Mouse (Mus musculus): ENCODE data around the gene Nup62.

DNA sequence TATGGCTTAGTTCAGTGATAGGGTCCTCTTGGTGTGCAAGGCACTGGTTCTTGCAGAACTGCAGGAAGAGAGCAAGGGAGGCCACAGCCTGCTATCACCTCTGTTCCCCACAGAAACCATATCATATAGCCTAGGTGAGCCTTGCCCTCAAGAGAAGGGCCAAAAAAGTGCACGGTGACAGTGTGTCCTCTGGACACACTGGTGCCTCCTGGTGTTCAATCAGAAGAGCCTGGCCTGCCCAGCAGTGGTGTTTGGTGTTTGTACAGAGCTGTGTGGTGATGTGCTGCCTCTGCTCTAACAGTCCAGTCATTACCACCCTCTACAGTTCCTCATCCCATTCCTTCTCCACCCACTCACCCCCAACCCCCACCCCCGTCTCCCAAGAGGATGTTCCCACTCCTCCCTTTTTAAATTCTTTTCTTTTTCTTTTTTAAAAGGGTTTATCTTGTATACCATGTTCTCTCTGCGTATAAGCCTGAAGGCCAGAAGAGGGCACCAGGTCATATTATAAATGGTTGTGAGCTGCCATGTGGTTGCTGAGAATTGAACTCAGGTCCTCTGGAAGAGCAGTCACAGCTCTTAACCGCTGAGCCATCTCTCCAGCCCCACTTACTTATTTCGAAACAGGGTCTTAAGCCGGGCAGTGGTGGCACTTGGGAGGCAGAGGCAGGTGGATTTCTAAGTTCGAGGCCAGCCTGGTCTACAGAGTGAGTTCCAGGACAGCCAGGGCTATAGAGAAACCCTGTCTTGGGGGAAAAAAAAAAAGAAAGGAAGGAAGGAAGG is 6.0 kb downstream of the Nup62 start:
- TF ChIP-seq GATA1 (IDR thresholded peaks at IDR 0.05; ENCODE audit: borderline replicate concordance, low read length) (no peak), FLI1 (IDR thresholded peaks at IDR 0.05; ENCODE audit: low read length) (no peak)
